Mouse (Mus musculus): ENCODE data around the gene Zfp663.

The Zfp663 gene

GRCm38 (mm10) chr2:165368496-165368895, at the start of gene Zfp663:
Zfp663 (minus strand) TSS chr2:165368729.
- no peak for DNase-seq (ENCODE audit: low spot score)

GRCm38 (mm10) chr2:165417291-165417690, 48.8 kb upstream of the Zfp663 start:
- no peak for DNase-seq (ENCODE audit: low spot score)

GRCm38 (mm10) chr2:165415795-165416194, 47.3 kb upstream of the Zfp663 start:
- DNase-seq (ENCODE audit: low spot score) = no peak

DNA sequence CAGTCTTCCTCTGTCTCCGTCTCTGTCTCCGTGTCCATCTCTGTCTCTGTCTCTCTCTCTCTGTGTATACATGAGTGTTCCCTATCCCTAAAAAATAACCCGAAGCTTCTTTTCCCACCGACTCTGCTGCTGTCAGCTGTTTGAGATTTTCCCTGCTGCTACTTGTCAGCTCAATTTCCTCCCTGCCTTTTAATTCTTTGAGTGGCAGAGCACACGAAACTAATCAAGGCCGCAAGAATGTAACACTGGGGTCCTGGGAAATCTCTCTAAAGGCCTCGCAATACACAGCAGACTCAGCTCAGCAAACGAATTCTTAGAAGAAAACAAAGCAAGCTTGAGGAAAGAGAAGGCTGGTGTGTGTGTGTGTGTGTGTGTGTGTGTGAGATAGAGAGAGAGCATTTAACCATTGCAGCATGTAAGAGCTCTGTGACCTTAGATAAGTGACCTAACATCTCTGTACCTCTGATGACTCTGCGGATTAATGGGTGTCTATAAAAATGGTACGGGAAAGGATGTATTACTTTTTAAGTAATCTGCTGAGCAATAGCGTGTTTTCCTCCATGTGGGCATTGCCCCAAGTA, 46.7 kb upstream of the Zfp663 start:
- DNase-seq (ENCODE audit: low spot score) = no peak

- no peak for DNase-seq (ENCODE audit: low spot score)
Measured at GRCm38 (mm10) chr2:165414321-165414720, 45.8 kb upstream of the Zfp663 start.

GRCm38 (mm10) chr2:165413884-165414283, 45.4 kb upstream of the Zfp663 start:
- DNase-seq (ENCODE audit: low spot score) = no peak

DNA sequence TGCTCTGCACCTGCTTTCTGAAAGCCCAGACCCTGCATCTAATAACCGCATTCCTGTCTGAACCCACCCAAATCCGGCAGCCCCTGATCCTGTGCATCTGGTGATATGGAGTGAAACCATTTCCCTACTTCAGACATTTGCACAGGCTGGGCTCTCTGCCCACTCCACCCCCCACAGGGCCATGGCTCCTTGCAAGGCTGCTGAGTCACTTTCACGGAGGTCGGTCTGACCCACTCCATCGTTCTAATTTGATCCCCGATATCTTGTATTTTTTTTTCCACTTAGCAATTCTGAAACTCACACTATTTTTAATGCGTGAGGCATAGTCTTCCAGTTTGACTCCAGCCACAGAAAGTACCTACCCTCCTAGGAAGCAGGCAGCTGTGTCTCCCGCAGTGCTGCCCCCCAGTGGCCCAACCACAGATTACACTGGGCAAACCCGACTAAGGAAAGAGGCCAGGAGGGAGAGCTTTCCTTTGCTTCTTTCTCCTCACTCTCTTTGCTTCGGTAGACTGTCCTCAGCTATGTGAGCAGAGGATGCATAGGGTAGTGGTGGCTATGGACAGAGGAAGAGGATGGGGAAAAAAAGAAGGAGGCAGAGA, 39.3 kb upstream of the Zfp663 start:
- peak; percentile 19 for DNase-seq (ENCODE audit: low spot score)

- DNase-seq (ENCODE audit: low spot score) = no peak
Measured at GRCm38 (mm10) chr2:165405351-165405750, 36.8 kb upstream of the Zfp663 start.

GRCm38 (mm10) chr2:165404951-165405350, 36.4 kb upstream of the Zfp663 start:
- no peak for DNase-seq (ENCODE audit: low spot score)

DNA sequence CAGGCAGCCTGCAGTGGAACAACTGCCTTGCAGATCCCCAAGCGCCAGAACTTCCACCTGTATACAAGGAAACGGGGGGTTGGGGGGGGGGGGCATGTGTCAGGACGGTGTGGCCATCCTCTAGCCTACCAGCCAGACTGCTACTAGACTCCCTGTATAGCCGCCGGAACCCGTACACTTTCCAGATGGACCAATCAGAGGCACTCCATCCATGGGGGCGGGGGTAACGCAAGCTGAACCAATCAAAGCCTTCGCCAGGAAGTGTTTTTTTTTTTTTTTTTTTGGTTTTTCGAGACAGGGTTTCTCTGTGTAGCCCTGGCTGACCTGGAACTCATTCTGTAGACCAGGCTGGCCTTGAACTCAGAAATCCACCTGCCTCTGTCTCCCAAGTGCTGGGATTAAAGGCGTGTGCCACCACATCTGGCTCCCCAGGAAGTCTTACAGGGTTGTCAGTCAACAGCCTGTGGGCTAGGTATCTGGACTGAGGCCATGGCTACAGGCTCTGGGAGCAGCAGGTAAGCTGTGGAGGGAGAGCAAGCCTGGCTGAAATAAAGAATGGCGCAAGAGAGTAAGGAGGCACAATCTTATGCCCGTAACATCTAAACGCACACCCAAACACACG, 29.7 kb upstream of the Zfp663 start:
- no peak for DNase-seq (ENCODE audit: low spot score)

- no peak for DNase-seq (ENCODE audit: low spot score)
Measured at GRCm38 (mm10) chr2:165397502-165398163, 29.1 kb upstream of the Zfp663 start.

DNA sequence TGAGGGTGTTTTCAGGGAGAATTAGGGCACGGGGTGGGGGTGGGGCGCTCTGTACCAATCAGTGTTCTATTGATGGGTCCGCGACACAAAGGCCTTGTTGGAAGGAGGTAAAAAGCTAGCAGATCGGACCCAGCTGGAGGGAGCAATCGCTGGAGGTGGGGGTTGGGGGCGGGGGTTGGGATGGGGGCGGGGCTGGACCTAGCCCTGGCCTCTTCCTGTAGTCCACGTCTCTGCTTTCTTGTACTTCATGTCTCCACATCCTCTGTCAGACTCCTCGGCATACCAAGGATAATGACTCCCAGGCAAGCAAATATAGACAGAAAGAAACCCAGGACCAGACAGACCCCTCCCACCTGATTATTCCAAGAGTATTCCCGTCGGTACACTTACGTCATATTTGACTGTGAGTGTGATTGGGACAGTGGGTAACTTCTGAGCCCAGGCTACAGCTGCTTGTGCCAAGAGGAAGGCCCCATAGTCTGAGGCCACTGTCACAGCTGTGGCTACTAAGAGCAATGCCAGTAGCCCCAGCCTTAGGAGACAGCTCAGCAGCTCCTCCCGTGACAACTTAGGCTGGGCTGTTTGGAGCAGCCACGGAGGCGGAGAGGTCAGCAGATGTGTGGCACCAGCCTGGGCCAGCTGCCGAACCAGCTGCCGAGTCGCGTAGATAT, 28.4 kb upstream of the Zfp663 start:
- DNase-seq (ENCODE audit: low spot score) = no peak

- DNase-seq (ENCODE audit: low spot score) = no peak
Measured at GRCm38 (mm10) chr2:165392156-165392555, 23.6 kb upstream of the Zfp663 start.

DNA sequence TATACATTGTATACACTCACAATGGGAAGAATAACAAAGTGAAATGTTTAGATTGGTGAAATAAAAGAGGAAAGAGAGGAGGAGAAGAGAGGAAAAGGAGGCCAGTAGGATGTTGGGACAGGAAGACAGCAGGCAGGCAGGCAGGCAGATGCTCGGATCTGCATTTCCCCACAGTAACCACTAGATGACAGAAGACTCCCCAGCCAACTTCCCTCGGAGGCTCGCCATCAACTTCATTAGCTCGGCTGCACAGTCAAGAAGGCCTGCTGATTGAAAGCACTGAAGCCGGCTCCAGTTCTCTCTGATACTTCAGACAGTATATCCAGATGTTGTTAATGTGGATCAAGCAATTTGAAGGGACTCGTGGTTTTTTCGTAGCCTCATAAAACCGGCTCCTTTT, 23.0 kb upstream of the Zfp663 start:
- no peak for DNase-seq (ENCODE audit: low spot score)

DNA sequence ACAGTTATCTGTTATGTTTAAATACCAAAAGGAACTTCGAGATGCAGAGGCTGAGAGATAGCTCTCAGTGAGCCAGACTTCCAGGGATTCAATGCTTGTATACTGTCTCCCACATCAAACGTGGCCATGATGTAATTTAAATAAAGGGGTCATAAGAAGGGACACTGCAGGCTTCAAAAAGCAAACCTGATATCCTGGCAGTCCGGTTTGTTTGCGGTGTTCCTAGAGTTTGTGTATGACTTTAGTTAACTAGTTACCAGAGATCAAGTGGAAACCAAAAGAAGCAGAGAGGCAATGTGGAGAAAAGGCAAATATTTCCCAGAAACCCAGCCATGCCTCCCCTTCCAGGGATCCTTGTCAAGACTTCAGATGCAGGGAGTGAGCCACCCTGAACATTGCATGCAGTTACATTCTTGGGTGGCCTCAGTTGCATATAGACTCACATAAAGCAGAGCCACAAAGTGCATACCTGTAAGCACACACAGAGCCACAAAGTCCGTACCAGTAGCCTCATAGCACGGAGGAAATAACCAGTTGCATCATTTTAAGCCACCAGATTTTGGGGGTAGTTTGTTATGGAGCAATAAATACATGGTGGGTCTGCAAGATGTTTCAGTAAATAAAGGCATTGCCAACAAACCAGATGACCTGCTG, 20.9 kb upstream of the Zfp663 start:
- no peak for DNase-seq (ENCODE audit: low spot score)

- DNase-seq (ENCODE audit: low spot score) = no peak
Measured at GRCm38 (mm10) chr2:165387844-165388495, 19.4 kb upstream of the Zfp663 start, which contains the start of gene Zfp334. Zfp334 (minus strand) TSS chr2:165388259.

DNA sequence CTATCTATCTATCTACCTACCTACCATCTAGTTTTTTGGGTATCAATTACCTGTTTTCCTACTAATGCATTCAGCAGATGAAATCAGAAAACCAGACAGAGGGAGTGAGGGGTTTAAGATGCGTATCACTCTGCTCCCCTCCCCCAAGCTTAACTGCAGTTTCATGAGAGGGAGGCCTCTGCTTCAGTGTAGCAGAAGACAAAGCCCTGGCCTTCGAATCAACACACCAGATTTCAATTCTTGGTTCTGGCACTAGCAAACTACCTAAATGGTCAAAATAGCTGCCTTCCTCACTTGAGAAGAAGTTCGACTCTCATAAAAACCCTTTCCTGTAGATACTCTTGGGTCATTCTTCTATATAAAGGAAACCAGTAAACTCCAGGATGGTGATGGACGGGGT, 18.8 kb upstream of the Zfp663 start:
- DNase-seq (ENCODE audit: low spot score) = no peak

- DNase-seq (ENCODE audit: low spot score) = no peak
Measured at GRCm38 (mm10) chr2:165380050-165380449, 11.5 kb upstream of the Zfp663 start.

DNA sequence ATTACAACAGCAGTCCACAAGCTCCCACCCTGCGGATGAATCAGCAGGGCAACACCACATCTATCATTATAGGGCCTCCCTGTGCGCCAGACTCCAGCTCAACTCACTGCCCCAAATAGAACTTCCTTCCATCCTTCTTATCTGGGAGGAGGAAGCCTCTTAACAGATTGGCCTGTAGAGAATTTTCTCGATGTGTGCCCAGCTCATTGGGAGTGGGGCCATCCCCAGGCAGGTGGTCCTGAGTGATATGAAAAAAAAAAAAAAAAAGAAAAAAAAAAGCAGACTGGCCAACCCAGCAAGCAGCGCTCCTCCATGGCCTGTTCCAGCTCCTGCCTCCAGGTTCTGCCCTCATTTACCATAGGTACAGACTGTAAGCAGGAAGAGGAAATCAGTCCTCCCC, 7.5 kb upstream of the Zfp663 start:
- DNase-seq (ENCODE audit: low spot score) = no peak

GRCm38 (mm10) chr2:165375478-165375877, 6.9 kb upstream of the Zfp663 start:
- DNase-seq (ENCODE audit: low spot score) = no peak

GRCm38 (mm10) chr2:165371066-165371465, 2.5 kb upstream of the Zfp663 start:
- DNase-seq (ENCODE audit: low spot score) = no peak

DNA sequence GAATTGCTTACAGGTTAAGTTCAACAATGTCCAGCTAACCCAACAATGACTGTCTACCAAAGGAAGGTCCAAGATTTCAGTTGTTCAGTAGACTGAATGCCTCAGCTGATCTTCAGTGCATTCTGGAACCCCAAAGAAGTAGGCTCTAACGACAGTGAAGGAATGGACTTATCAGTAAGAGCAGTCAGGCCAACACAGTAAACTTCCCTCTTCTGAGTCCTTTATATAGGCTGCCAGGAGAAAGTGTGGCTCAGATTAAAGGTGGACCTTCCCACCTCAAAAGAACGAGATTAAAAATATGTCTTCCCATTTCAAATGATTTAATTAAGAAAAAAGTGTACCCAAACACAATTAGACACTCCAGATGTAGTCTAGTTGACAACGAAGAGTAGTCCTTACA, 1.8 kb upstream of the Zfp663 start:
- no peak for DNase-seq (ENCODE audit: low spot score)
